Mouse (Mus musculus): ENCODE measurements around the gene Ptcd3.

- TF ChIP-seq GATA1 (IDR thresholded peaks at IDR 0.05; ENCODE audit: borderline replicate concordance, low read length) = no peak
- no peak for TF ChIP-seq FLI1 (IDR thresholded peaks at IDR 0.05; ENCODE audit: low read length)
Observed at GRCm38 (mm10) chr6:71950592-71950991, 42.0 kb upstream of the Ptcd3 start.

Data from megakaryocyte, embryonic 14.5 days (primary cell).